Mouse (Mus musculus) lung, postnatal 14 days (tissue): ENCODE data around the gene Ppm1h.

Experiments
- DNase-seq: peaks from one replicate; pipeline ENCODE4 v3.0.0; 2021

The Ppm1h gene

GRCm38 (mm10) chr10:122774169-122774568 lies 95.6 kb downstream of the Ppm1h start:
- no peak for DNase-seq

DNA sequence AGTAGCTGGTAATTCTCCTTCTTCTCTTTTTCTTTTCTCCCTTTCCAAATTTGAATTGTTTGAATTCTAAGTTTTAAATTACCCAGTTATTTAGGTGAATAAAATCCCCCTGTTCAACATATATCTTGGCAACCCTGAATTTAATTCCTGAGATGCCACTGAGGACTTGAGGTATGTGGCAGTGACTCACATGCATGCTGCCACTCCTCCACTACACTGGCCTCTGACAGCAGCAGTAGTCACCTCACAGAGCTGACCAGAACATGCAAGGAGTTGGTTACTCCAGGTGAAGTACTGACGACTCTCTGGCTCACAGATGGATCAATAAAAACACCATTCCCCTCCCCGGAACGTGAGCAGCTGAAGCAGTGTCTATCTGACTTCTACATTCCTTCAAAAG lies 98.9 kb downstream of the Ppm1h start:
- no peak for DNase-seq

- DNase-seq = no peak
Measured at GRCm38 (mm10) chr10:122777939-122778655, 99.5 kb downstream of the Ppm1h start.

DNA sequence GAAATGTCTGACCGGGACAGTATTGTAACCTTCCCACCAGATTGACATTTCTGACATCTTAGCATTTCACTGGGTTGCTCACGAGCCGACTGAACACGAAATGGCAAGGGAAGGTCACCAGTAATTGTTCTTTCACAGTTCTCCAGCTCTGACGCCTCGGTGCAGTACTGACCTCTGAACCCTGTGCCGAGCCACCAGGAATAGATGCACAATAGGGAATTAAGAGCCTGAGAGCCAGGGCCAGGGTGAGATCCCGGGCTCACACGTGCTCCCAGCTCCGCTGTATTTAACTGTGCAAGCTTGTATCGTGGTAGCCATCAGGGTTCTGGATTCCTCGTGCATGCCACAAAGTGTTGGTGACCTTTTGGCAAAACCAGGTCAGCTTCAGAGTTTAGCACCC lies 100.8 kb downstream of the Ppm1h start:
- DNase-seq = no peak

- peak; percentile 58 for DNase-seq
Measured at GRCm38 (mm10) chr10:122782755-122783154, 104.2 kb downstream of the Ppm1h start.

GRCm38 (mm10) chr10:122789648-122790170 lies 111.1 kb downstream of the Ppm1h start:
- DNase-seq = no peak

- no peak for DNase-seq
Measured at GRCm38 (mm10) chr10:122792021-122792966, 113.7 kb downstream of the Ppm1h start.

DNA sequence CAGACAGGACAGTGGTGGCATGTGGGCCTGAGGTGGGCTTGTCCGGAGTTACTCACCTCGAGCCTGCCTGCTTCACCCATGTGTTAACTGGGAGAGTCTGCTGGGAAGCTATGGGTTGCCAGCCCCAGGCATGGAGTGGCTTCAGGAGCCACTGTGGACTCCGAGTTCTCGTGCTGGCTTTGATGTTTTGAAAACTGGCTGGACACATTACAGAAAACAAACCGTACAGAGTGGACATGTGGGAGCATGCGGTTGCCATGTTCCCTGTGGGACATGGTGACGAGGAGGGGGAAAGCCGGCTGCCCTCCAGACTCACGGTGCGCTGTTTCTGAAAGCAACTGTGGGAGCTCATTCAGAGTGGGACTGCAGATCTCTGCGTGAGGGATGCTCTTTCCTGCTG lies 114.6 kb downstream of the Ppm1h start:
- DNase-seq = no peak

- DNase-seq = peak; percentile 82
Measured at GRCm38 (mm10) chr10:122794187-122794850, 115.8 kb downstream of the Ppm1h start.

DNA sequence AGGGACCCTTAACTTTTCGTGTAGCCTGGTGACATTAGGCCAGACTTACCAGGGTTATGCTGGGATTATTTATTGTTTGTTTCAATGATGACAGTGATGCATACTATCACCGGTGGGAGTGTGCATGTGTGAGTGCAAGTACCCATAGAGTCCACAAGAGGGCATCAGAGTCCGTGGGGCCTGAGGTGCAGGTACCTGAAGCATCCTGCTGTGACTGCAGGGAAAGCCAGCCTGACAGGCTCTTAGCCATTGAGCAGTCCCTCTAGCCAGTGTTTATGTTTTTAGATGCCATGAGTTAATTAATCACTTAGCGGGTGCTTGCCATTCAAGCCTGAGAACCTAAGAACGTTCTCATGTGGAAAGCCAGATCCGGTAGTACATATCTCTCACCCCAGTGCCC lies 119.4 kb downstream of the Ppm1h start:
- no peak for DNase-seq

DNA sequence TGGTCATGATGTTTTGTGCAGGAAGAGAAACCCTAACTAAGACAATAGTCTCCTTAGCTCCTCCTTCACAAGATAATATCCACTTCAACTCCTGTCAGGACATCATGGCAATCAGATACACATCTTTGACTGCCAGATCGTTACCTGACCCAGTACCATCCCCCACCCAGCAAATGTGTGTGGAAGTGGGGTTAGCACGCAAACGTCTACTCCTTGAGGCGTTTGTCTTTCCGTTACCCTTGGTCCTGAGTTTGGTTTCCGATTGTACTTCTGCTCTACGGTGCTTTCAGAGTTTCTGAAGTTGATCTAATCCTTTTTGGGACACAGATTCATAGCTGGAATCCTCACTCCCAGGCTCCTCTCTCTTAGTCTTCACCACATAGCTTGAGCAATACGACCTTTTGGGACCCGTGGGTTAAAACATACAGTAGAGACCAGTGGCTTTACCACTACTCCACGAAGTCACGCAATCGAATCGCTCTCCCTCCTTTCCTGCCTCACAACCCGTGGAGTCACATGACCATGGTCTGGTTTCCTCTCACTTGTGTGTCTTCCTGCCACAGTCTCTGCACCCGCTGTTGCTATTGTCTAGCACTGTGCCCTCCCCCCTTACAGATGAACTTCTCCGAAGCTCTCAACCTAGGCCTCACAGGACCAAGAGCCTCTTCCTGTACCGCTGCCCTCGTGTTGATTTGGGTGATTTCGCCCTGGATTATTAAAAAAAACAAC lies 121.6 kb downstream of the Ppm1h start:
- DNase-seq = peak; percentile 35

DNA sequence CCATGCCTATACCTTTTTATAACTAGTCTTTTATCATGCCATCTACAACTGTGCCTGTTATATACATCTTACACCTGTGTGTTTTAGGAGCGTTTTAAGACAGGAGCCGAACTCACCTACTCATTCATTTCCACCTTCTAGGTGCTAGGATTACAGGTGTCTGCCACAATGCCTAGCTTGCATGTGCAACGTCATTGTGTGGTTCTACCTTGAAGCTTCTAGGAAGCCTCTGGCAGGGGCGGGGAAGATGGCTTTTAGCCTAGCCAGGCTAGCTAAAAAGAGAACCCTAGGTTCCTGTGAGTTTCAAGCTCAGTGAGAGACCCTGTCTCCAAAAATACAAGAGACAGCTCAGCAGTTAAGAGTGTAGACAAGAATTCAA lies 122.2 kb downstream of the Ppm1h start:
- DNase-seq = no peak

GRCm38 (mm10) chr10:122802218-122802617 lies 123.7 kb downstream of the Ppm1h start:
- DNase-seq = no peak

DNA sequence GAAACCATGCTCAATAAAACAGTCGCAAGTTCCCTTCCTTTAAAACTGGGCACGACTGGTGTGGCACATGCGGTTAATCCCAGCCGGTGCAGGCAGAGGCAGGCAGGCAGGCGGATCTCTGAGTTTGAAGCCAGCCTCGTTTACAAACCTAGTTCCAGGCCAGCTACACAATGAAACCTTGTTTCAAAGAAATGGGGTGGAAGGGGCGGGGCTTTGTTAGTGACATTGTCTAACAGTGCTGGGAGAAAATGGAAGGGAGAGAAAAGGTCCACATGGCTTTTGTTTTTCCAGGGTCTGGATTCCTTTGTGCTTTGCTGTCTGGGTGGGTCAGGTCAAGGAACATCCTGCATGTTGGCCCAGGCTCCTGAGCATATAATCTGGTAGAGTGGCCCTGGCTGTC lies 124.3 kb downstream of the Ppm1h start:
- DNase-seq = no peak

GRCm38 (mm10) chr10:122803906-122804305 lies 125.3 kb downstream of the Ppm1h start:
- DNase-seq = peak; percentile 89

DNA sequence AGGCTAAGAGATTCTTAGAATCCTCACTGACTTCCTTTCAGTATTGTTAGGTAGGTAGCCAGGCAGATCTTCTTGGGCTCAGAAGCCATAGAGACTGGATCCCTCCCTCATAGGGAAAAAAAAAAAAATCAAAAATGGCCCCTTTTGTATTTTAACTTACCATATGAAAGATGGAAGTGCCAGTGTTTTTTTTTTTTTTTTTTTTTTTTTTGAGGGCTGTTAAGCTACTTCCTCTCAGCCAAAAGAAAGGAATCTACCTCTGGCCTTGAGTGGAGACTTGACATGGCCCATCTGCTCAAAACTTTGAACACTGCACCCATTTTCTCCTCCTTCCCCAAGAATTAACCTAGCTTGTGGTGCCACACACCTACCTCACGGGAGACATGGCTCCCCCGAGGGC lies 127.3 kb downstream of the Ppm1h start:
- no peak for DNase-seq

DNA sequence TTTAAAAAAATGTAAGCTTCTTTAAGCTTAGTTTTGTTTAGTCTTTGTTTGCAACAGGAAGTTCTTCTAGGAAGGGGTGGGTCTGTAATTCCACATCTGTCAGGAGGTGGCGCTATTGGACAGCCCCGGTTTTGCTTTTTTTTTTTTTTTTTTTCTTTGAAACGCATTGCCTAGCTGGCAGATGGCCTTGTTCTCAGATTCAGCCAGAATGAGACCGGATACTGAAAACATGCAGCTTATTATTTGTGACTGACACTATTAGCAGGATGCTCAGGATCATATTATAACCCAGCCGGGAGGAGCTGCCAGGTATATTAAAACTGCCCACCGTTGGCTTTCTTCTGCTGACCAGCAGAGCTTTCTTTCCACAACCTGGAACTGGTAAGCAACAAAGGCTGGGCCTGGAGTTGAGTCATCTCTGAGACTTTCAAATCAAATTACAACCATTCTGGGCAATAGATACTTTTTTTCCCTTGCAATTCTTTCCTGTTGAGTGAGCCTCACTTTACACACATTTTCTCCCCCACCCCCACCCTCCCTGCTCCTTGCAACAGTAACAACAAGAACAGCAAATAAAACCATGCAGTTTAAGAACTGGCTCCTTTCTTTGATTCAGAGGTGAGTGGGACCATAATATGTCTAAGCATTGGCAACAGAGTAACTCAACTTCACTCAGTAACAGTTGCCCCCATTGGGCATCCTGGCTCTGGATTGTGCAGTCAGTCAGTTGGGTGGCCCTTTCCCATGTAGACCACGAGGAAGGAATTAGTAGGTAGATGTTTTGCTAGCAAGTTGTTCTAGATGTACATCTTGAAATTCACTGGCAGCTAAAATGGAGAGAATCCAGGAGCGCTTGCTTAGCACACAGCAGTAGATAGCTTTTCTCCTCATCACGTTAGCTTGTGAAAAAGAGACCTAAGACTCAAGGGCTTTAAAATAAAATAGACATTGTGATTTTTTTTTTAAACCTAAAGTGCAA lies 128.9 kb downstream of the Ppm1h start:
- peak; percentile 86 for DNase-seq

- DNase-seq = no peak
Measured at GRCm38 (mm10) chr10:122808186-122808585, 129.6 kb downstream of the Ppm1h start.

- no peak for DNase-seq
Measured at GRCm38 (mm10) chr10:122809851-122810250, 131.3 kb downstream of the Ppm1h start.

- peak; percentile 66 for DNase-seq
Measured at GRCm38 (mm10) chr10:122815094-122815493, 136.5 kb downstream of the Ppm1h start.

DNA sequence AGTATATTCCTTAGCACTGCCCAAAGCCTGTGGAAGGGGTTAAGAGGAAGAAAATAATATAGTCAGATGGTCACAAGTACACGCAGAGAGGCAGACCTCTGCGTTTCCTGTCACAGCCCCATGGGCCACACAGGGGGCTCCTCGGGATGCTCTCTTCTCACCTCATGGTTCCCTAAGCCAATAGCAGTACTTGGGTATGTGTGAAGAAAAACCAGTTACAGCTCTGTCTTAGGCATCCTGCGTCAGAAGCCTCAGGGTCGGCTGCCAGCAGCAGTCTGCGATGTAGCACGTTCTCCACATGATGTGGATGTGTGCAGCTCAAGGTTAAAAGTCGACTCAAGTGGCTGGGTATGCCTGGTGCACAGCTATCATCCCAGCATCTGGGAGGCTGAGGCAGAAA lies 139.2 kb downstream of the Ppm1h start:
- DNase-seq = no peak
